Mouse (Mus musculus) left cerebral cortex, postnatal 4 days (tissue): Measurements from ENCODE around the gene Gm8094. TPM values are rescaled to one million over a fixed set of nuclear protein-coding genes. Genes with fewer than 3 reads are reported as not detected.
"Not testable (repeated sequence)": the region's sequence is repeated elsewhere in the genome, so short reads cannot be mapped to it uniquely, and the experiment has no call there.

ENCODE experiments used
- DNase-seq: peaks from one replicate; pipeline ENCODE4 v3.0.0-alpha.2; 2022
- intact Hi-C: fragments of 180-260 bp; cut with DNase I; formaldehyde crosslinking; loops from one replicate; pipeline ENCODE4 v1.15.1; 2025
- total RNA-seq, 2 experiments: library from RNA; stranded (reverse); gene quantifications; 2 replicates each; pipeline ENCODE4 v1.2.3; 2021

Gene Gm8094
- total RNA-seq, result not detected

- DNase-seq, intact Hi-C loops: not testable (repeated sequence)
These were observed at the start of gene Gm8094 for GRCm38 (mm10) chr14:43076543-43076942. Gene Gm8094 (minus strand): TSS chr14:43076643.

GRCm38 (mm10) chr14:43119673-43120072 lies 43.2 kb upstream of the Gm8094 start:
- DNase-seq, intact Hi-C loops: not testable (repeated sequence)

GRCm38 (mm10) chr14:43100301-43100700 lies 23.9 kb upstream of the Gm8094 start, which contains the start of gene Gm8104:
Gene Gm8104 (plus strand): TSS chr14:43100601.
- DNase-seq, intact Hi-C loops: not testable (repeated sequence)

GRCm38 (mm10) chr14:43089103-43089919 lies 12.9 kb upstream of the Gm8094 start:
- DNase-seq, intact Hi-C loops: not testable (repeated sequence)

GRCm38 (mm10) chr14:43084936-43085730 lies 8.7 kb upstream of the Gm8094 start:
- DNase-seq, result not testable (repeated sequence)

GRCm38 (mm10) chr14:43060179-43060578 lies 16.3 kb downstream of the Gm8094 start:
- DNase-seq, intact Hi-C loops: not testable (repeated sequence)

More at GRCm38 (mm10) chr14:43084936-43085730, 8.7 kb upstream of the Gm8094 start:
- intact Hi-C loops, result not testable (repeated sequence)

- intact Hi-C loops, DNase-seq: not testable (repeated sequence)
These were observed 18.4 kb downstream of the Gm8094 start for GRCm38 (mm10) chr14:43058063-43058462.

Other genes starting within 250 kb of the Gm8094 start
- gene Gm21977, start 223.2 kb downstream of the Gm8094 start, total RNA-seq, result not detected
- not detected for gene Gm8082, start 83.0 kb downstream of the Gm8094 start, total RNA-seq
- gene Gm10376, start 61.0 kb downstream of the Gm8094 start, total RNA-seq, result not detected
- gene Gm8104, start 24.0 kb upstream of the Gm8094 start, total RNA-seq, result under 1 TPM; 0.30 to 0.34 TPM
- under 1 TPM in 1 of 2 experiments, not detected in 1; 0.40 TPM for gene Gm7233, start 103.2 kb upstream of the Gm8094 start, total RNA-seq
- gene Gm8122, start 158.7 kb upstream of the Gm8094 start, total RNA-seq, result not detected
- gene Gm8126, start 182.0 kb upstream of the Gm8094 start, total RNA-seq, result under 1 TPM; 0.34 to 0.36 TPM
- gene Gm9732, start 198.4 kb upstream of the Gm8094 start, total RNA-seq, result not detected
- not detected for gene Gm8127, start 217.2 kb upstream of the Gm8094 start, total RNA-seq